Mouse (Mus musculus) hindbrain, embryonic 16.5 days (tissue): ENCODE results near the gene 1700109H08Rik. TPM values are rescaled to one million over a fixed set of nuclear protein-coding genes. Genes with fewer than 3 reads are reported as not detected.
A peak's percentile ranks its signal among the peaks of the same experiment; 100 is the strongest.
"Not testable (repeated sequence)": the region's sequence is repeated elsewhere in the genome, so short reads cannot be mapped to it uniquely, and the experiment has no call there.

ENCODE experiments used
- ATAC-seq: fragments of 200-750 bp; cut with Nextera tagmentation; 2 replicates; pipeline ENCODE4 v1.8.0; 2017; ENCODE audit warnings: moderate TSS enrichment, moderate library complexity
- H3K27ac ChIP-seq: fragments of 300-500 bp; sonication (generic); 2 replicates; pipeline ENCODE4 v1.5.1; 2014; ENCODE audit warnings: low read depth, mild to moderate bottlenecking, control low read depth, low read length, moderate library complexity
- H3K27me3 ChIP-seq: fragments of 300-500 bp; sonication (generic); replicated peaks from 2 replicates; pipeline ENCODE4 v1.6.1; 2014; ENCODE audit warnings: low read length; ENCODE audit not compliant: control insufficient read depth, insufficient read depth
- H3K36me3 ChIP-seq: fragments of 300-500 bp; sonication (generic); 2 replicates; pipeline ENCODE4 v1.6.1; 2014; ENCODE audit warnings: mild to moderate bottlenecking, low read length, moderate library complexity, mixed read lengths; ENCODE audit not compliant: control insufficient read depth, insufficient read depth
- H3K4me1 ChIP-seq: fragments of 300-500 bp; sonication (generic); 2 replicates; pipeline ENCODE4 v1.6.1; 2014; ENCODE audit warnings: low read depth, low read length; ENCODE audit not compliant: control insufficient read depth, insufficient read depth
- H3K4me2 ChIP-seq: fragments of 300-500 bp; sonication (generic); 2 replicates; pipeline ENCODE4 v1.6.1; 2014; ENCODE audit warnings: mild to moderate bottlenecking, low read length, control low read depth, moderate library complexity
- H3K4me3 ChIP-seq: fragments of 300-500 bp; sonication (generic); 2 replicates; pipeline ENCODE4 v1.5.1; 2014; ENCODE audit warnings: mild to moderate bottlenecking, low read length, control low read depth, moderate library complexity
- H3K9ac ChIP-seq: fragments of 300-500 bp; sonication (generic); 2 replicates; pipeline ENCODE4 v1.6.1; 2014; ENCODE audit warnings: low read depth, mild to moderate bottlenecking, control low read depth, low read length, moderate library complexity
- H3K9me3 ChIP-seq: fragments of 300-500 bp; sonication (generic); 2 replicates; pipeline ENCODE4 v1.6.1; 2014; ENCODE audit warnings: mild to moderate bottlenecking, low read length, moderate library complexity; ENCODE audit not compliant: control insufficient read depth
- WGBS: fragments of 180-500 bp; shearing (Covaris S2); extraction: QIAGEN DNeasy Blood & Tissue Kit; methylation state at CpG from one replicate; pipeline ENCODE4 v1.1.7; 2014; 5-methylcytosine and 5-hydroxymethylcytosine counted together
- polyA plus RNA-seq: library from polyadenylated mRNA; unstranded; fragments of >200 nt; fragmentation: Nextera tagmentation; extraction: Ambion mirVana; gene quantifications from 2 replicates; pipeline ENCODE4 v1.2.1, GENCODE M21; 2015

Gene 1700109H08Rik
- polyA plus RNA-seq: 1.5 and 2.4 TPM in 2 replicates

- Histone ChIP-seq H3K27me3 (no peaks in the 10 kb centered on the region), H3K9me3 (peaks cover 3% of the 10 kb centered on the region; the same call in 1 of the 2 replicates), H3K4me2 (no peak within 1 kb of the TSS), H3K4me1 (no peaks in the 10 kb centered on the region), H3K27ac (no peak within 1 kb of the TSS), H3K9ac (no peak within 1 kb of the TSS), H3K4me3 (no peak within 1 kb of the TSS), H3K36me3 (peaks cover 45% of the 10 kb centered on the region)
- WGBS: 98% methylated on average over 4 of the region's 4 CpGs
- no peak for ATAC-seq
Measured at GRCm38 (mm10) chr5:3571266-3571665, at the start of gene 1700109H08Rik. Gene 1700109H08Rik, plus strand, starts transcription at chr5:3571566.

DNA sequence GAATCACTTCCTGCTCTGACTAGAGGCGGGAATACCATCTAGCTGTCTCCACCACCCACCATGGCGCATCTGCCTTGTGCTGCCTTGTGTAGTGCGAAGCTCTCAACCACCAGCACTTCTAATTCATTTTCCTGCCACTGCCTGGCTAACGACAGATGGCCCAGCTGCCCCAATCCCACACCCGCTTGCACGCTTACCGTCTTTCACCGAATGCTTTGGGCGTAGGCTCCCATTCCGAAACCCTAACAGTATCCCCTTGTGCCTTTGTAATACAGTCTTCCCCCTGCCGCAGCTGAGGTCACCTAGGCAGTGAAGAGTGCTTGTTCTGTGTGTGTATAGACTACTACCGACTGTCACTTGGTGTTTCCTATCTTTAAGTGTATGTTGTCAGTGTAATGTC, 49.6 kb upstream of the 1700109H08Rik start:
- no peaks in the 10 kb centered on the region for H3K9me3 ChIP-seq
- H3K4me3 ChIP-seq: no peak overlapping the region
- ATAC-seq: no peak
- no peak overlapping the region for H3K27ac ChIP-seq
- no peaks in the 10 kb centered on the region for H3K4me1 ChIP-seq
- no peaks in the 10 kb centered on the region for H3K36me3 ChIP-seq
- H3K4me2 ChIP-seq: no peak overlapping the region
- no peak overlapping the region for H3K9ac ChIP-seq
- WGBS: 63% methylated on average over 12 of the region's 12 CpGs
- no peaks in the 10 kb centered on the region for H3K27me3 ChIP-seq

DNA sequence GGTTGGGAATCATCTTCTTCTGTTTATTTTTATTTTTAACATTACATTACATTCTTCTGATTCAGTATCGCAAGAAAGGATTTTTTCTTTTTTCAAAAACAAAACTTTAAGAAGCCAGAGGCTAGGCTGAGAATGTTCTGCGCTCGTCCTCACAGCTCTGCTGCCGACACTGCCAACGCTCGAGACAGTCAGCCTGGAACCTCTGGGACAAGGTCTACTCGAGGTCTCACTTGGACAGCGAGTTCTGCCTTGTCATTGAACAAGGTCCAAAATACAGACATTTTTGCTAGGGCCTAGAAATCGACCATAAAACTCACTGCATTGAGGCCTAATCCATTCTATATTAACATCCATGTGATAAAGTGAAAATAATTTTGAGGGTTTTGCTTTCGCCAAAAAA, 48.5 kb upstream of the 1700109H08Rik start:
- no peak for ATAC-seq
- Histone ChIP-seq H3K27me3 (no peaks in the 10 kb centered on the region), H3K9me3 (no peaks in the 10 kb centered on the region), H3K27ac (no peak overlapping the region), H3K4me3 (no peak overlapping the region), H3K36me3 (no peaks in the 10 kb centered on the region), H3K9ac (no peak overlapping the region), H3K4me1 (no peaks in the 10 kb centered on the region), H3K4me2 (no peak overlapping the region)
- 94% methylated on average over 10 of the region's 10 CpGs for WGBS

DNA sequence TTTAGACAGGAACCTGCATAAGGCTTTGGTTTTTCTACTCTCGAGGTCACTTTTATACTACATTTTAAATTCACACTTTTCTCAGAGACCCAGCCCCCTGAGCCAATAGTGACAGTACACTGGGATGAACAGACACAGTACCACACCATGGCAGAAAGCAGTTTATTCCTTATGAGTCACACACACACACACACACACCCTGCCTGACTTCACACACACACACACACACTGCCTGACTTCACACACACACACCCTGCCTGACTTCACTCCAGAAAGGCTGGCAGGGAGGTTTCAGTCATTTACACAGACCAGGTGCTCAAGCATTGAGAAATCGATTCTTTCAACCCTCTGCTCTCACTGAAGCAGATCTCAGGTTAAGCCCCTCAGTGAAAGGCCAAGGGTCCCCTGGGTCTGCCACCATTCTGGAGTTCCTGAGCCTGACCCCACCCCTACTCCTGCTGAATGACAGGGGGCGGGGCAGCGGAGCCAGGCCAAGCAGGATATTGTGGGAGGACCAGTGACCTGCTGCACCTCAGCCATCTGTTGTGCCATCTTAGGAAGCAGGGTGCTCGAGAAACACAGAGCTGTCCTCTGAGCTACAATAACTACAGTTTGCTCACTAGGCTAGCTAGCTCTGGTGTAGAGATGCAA, 44.2 kb upstream of the 1700109H08Rik start:
- Histone ChIP-seq H3K4me1 (no peaks in the 10 kb centered on the region), H3K4me2 (no peak overlapping the region), H3K27ac (no peak overlapping the region), H3K9me3 (no peaks in the 10 kb centered on the region), H3K4me3 (no peak overlapping the region), H3K9ac (no peak overlapping the region), H3K36me3 (no peaks in the 10 kb centered on the region), H3K27me3 (no peaks in the 10 kb centered on the region)
- ATAC-seq: peak; percentile 54
- 43% methylated on average over 5 of the region's 5 CpGs for WGBS

GRCm38 (mm10) chr5:3529585-3530189, 41.7 kb upstream of the 1700109H08Rik start:
- WGBS: 53% methylated on average over 10 of the region's 10 CpGs
- Histone ChIP-seq H3K4me2 (no peak overlapping the region), H3K27me3 (no peaks in the 10 kb centered on the region), H3K4me3 (no peak overlapping the region), H3K36me3 (no peaks in the 10 kb centered on the region), H3K9me3 (no peaks in the 10 kb centered on the region), H3K27ac (no peak overlapping the region), H3K9ac (no peak overlapping the region), H3K4me1 (no peaks in the 10 kb centered on the region)
- peak; percentile 37; the same call in 1 of the 2 replicates for ATAC-seq

- not testable (repeated sequence) for H3K4me2 ChIP-seq, H3K27me3 ChIP-seq, ATAC-seq, H3K27ac ChIP-seq, H3K9ac ChIP-seq, H3K4me1 ChIP-seq, H3K9me3 ChIP-seq, H3K4me3 ChIP-seq, H3K36me3 ChIP-seq
Measured at GRCm38 (mm10) chr5:3532048-3532447, 39.3 kb upstream of the 1700109H08Rik start.

DNA sequence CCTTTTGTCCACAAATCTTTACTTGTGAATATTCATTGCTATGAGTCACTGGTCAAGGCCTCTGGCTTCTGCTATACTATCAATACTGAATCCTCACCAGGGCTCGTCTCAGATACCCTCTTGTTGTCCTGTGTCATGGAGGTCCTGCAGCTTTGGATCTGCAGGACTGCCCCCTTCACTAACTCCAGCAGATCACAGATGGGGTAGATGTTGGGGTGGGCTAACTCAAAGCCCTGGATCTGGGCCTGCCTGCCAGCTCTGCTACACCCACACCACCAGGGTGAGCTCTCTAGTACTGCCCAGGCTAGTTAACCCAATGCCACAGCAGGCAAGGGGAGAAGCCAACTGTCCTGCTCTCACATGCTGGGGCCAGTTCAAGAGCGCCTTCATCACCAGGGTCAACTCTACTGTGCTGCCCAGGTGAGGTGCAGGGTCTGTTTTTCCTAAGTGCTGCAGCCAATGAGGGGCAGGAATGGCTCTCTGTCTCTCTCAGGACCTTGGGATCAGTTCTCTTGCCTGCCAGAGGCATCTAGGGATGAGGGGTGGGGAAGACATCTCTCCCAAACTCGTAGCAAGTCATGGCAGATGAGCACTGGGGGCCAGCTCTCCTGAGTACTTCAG, 34.7 kb upstream of the 1700109H08Rik start:
- Histone ChIP-seq H3K4me3 (no peak overlapping the region), H3K4me1 (no peaks in the 10 kb centered on the region), H3K9me3 (no peaks in the 10 kb centered on the region), H3K27me3 (no peaks in the 10 kb centered on the region), H3K27ac (no peak overlapping the region), H3K9ac (no peak overlapping the region), H3K4me2 (no peak overlapping the region), H3K36me3 (no peaks in the 10 kb centered on the region)
- WGBS: 64% methylated on average over 3 of the region's 3 CpGs
- no peak for ATAC-seq

- ATAC-seq: no peak
- Histone ChIP-seq H3K27me3 (no peaks in the 10 kb centered on the region), H3K4me2 (no peak overlapping the region), H3K9me3 (no peaks in the 10 kb centered on the region), H3K36me3 (no peaks in the 10 kb centered on the region), H3K27ac (no peak overlapping the region), H3K4me3 (no peak overlapping the region), H3K9ac (no peak overlapping the region), H3K4me1 (no peaks in the 10 kb centered on the region)
- WGBS: 69% methylated on average over 11 of the region's 11 CpGs
Measured at GRCm38 (mm10) chr5:3538505-3539472, 32.6 kb upstream of the 1700109H08Rik start.
